8 mouse cellular contexts compared by ENCODE assay signal in the genomic region with DNA sequence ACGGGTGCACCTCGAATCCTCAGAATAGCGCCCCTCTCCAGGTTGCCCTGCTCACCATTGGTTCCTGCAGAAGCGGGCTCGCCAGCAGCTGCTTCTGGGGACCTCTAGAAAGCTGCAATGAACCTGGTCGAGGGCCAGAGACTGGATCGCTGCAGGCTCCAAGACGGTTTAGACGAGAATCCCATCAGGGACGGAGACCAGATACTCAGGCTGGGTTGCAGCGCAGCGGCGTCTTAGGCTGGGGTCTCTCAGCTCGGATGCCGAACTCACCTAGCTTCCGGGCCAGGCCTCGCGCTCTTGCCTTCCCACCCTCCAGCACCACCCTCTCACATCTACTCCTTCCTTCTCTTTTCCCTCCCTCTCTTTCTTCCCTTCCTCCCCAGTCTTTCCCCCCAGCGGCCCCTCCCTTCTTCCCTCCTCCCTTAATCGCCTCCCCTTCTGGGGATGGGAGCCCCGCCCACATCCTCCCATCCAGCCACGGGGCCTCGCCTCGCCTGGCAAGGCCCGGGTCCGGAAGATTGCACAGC. TPM values are rescaled to one million over a fixed set of nuclear protein-coding genes. Genes with fewer than 3 reads are reported as not detected.
DNase-seq lines count a peak whose midpoint lies in the region; ATAC-seq and TF ChIP-seq lines count a peak whose summit lies in the region.

Bmp4 (minus strand) TSS at position 421 of the 527 bp plus-strand sequence.

- no peaks in the 10 kb centered on the region for H3K79me2 ChIP-seq in liver, adult 2 months (ENCODE audit: control insufficient read depth, insufficient read depth, low read length)

- no peak for TF ChIP-seq POLR2A in liver, adult 2 months (IDR thresholded peaks at IDR 0.05; ENCODE audit: extremely low read depth, insufficient read depth, low read length)

- peak within 1 kb of the TSS; percentile 43; the same call in 1 of the 2 replicates for H3K9ac ChIP-seq in hindbrain, embryonic 13.5 days
- peak within 1 kb of the TSS; percentile 46 for H3K9ac ChIP-seq in liver, adult 2 months (ENCODE audit: low read depth, low read length)
- peak within 1 kb of the TSS; percentile 29 for H3K9ac ChIP-seq in neural tube, embryonic 11.5 days (ENCODE audit: low read length)

- no peak for ATAC-seq in hindbrain, embryonic 13.5 days (ENCODE audit: low FRiP score)
- no peak for ATAC-seq in neural tube, embryonic 11.5 days (ENCODE audit: insufficient read depth, low FRiP score, low TSS enrichment)

- H3K4me1 ChIP-seq in hindbrain, embryonic 13.5 days (replicated peaks): peaks cover 51% of the 10 kb centered on the region
- peaks cover 6% of the 10 kb centered on the region; the same call in 1 of the 2 replicates for H3K4me1 ChIP-seq in liver, adult 2 months (ENCODE audit: control insufficient read depth, insufficient read depth, low read length)
- peaks cover 8% of the 10 kb centered on the region for H3K4me1 ChIP-seq in neural tube, embryonic 11.5 days (ENCODE audit: control insufficient read depth, insufficient read depth, low read length)

- H3K4me2 ChIP-seq in hindbrain, embryonic 13.5 days: peak within 1 kb of the TSS; percentile 53
- peak within 1 kb of the TSS; percentile 45 for H3K4me2 ChIP-seq in neural tube, embryonic 11.5 days (ENCODE audit: low read depth)

- intact Hi-C loops in gastrocnemius, adult 2 months (cut with DNase I): no loop called here

- H3K27me3 ChIP-seq in hindbrain, embryonic 13.5 days: peaks cover 88% of the 10 kb centered on the region
- 0 out of 2 replicates have a peak, but pooled peaks cover 2% of the 10 kb centered on the region for H3K27me3 ChIP-seq in liver, adult 2 months (ENCODE audit: control insufficient read depth, insufficient read depth, low read length)
- peaks cover 41% of the 10 kb centered on the region for H3K27me3 ChIP-seq in neural tube, embryonic 11.5 days (ENCODE audit: control insufficient read depth, insufficient read depth, low read length)

- peak within 1 kb of the TSS; percentile 84 for H3K27ac ChIP-seq in gastrocnemius, adult 2 months
- H3K27ac ChIP-seq in hindbrain, embryonic 13.5 days: no peak within 1 kb of the TSS
- H3K27ac ChIP-seq in liver, adult 2 months (replicated peaks; ENCODE audit: insufficient read depth, low read depth, low read length): no peak within 1 kb of the TSS
- H3K27ac ChIP-seq in neural tube, embryonic 11.5 days (ENCODE audit: low read depth, low read length): no peak within 1 kb of the TSS

- no peaks in the 10 kb centered on the region for H3K36me3 ChIP-seq in hindbrain, embryonic 13.5 days
- H3K36me3 ChIP-seq in liver, adult 2 months (ENCODE audit: control insufficient read depth, insufficient read depth, low read length): no peaks in the 10 kb centered on the region
- no peaks in the 10 kb centered on the region for H3K36me3 ChIP-seq in neural tube, embryonic 11.5 days (ENCODE audit: control insufficient read depth, insufficient read depth, low read length)

- DNase-seq in adrenal gland, adult 2 months: peak; percentile 24
- DNase-seq in adrenal gland, adult 18-20 months (ENCODE audit: low spot score in 2 of 2): no peak
- peak; percentile 78 for DNase-seq in gastrocnemius, adult 2 months
- no peak for DNase-seq in liver, adult 2 months (ENCODE audit: extremely low read depth, low read depth, low spot score)
- peak; percentile 67 for DNase-seq in neural tube, embryonic 11.5 days (ENCODE audit: low spot score)
- DNase-seq in frontal cortex, postnatal 25 days (ENCODE audit: low spot score in 2 of 2): no peak
- DNase-seq in spleen, adult 18-20 months: no peak

- H3K4me3 ChIP-seq in gastrocnemius, adult 2 months: peak within 1 kb of the TSS; percentile 71
- peak within 1 kb of the TSS; percentile 32 for H3K4me3 ChIP-seq in hindbrain, embryonic 13.5 days
- peak within 1 kb of the TSS; percentile 65 for H3K4me3 ChIP-seq in liver, adult 2 months (ENCODE audit: insufficient read depth, low read depth, low read length)
- peak within 1 kb of the TSS; percentile 26 for H3K4me3 ChIP-seq in neural tube, embryonic 11.5 days (ENCODE audit: low read depth, low read length)

- H3K9me3 ChIP-seq in hindbrain, embryonic 13.5 days: no peaks in the 10 kb centered on the region
- H3K9me3 ChIP-seq in neural tube, embryonic 11.5 days (ENCODE audit: control insufficient read depth, low read length): no peaks in the 10 kb centered on the region

- 1% methylated on average over 26 of the region's 26 CpGs for WGBS in hindbrain, embryonic 13.5 days
- 17% methylated on average over 26 of the region's 26 CpGs for WGBS in liver, adult 2 months
- WGBS in neural tube, embryonic 11.5 days: 3% methylated on average over 25 of the region's 26 CpGs

- TF ChIP-seq CTCF in gastrocnemius, adult 2 months (IDR thresholded peaks at IDR 0.05): no peak
- TF ChIP-seq CTCF in liver, adult 2 months (IDR thresholded peaks at IDR 0.05; ENCODE audit: low read depth, low read length): no peak

RNA-seq across cellular contexts. Expression of gene Bmp4, which starts in this region (rescaled TPM):
- total RNA-seq in adrenal gland, adult 2 months (2021): 10 to 100 TPM; 12.3 to 15.5 TPM
- 22.0 and 23.5 TPM in 2 replicates for polyA plus RNA-seq in adrenal gland, adult 2 months (2012; rRNA removed)
- total RNA-seq in adrenal gland, adult 18-20 months (2021): 10 to 100 TPM in 1 of 2 experiments, 1 to 10 TPM in 1; 7.4 to 16.3 TPM
- total RNA-seq in gastrocnemius, adult 2 months (2021): 1 to 10 TPM; 5.0 to 5.4 TPM
- polyA plus RNA-seq in hindbrain, embryonic 13.5 days (2015; fragmentation: Nextera tagmentation; extraction: Ambion mirVana): 3.2 and 4.1 TPM in 2 replicates
- 1.8 and 10.5 TPM in 2 replicates for total RNA-seq in liver, adult 2 months (2014; rRNA removed)
- polyA plus RNA-seq in liver, adult 2 months (2012; rRNA removed): 5.2 and 10.0 TPM in 2 replicates
- polyA plus RNA-seq in neural tube, embryonic 11.5 days (2014; fragmentation: Nextera tagmentation; extraction: Ambion mirVana): 21.2 and 22.5 TPM in 2 replicates

Comparison
In these comparisons a context has a peak if more than half of its experiments do, and no peak if none do; other contexts are left out.
1. DNase-seq: peak in adrenal gland, adult 2 months (single experiment), gastrocnemius, adult 2 months (single experiment) and neural tube, embryonic 11.5 days (single experiment); none in adrenal gland, adult 18-20 months (0 of 2), liver, adult 2 months (single experiment), frontal cortex, postnatal 25 days (0 of 2) and spleen, adult 18-20 months (0 of 2).
2. Peak in every context shown above with its lines, with median percentiles within 50 percentile points of each other: H3K4me3 ChIP-seq and H3K9ac ChIP-seq.